Mouse (Mus musculus) gastrocnemius, postnatal 10 days (tissue): ENCODE measurements around the gene Arpc4. TPM values are rescaled to one million over a fixed set of nuclear protein-coding genes. Genes with fewer than 3 reads are reported as not detected.

Source experiments
- DNase-seq: peaks from one replicate; pipeline ENCODE4 v3.0.0; 2021; ENCODE audit warnings: mixed read lengths
- total RNA-seq, 2 experiments: library from RNA; stranded (reverse); gene quantifications; 2 replicates each; pipeline ENCODE4 v1.2.3; 2021

Arpc4 gene
- total RNA-seq, 2 experiments from 2014 or later, result 86.3 to 94.5 TPM

GRCm38 (mm10) chr6:113364518-113365135, 13.3 kb upstream of the Arpc4 start:
- DNase-seq, result no peak

- DNase-seq, result no peak
Observed at GRCm38 (mm10) chr6:113366639-113367038, 11.3 kb upstream of the Arpc4 start.

- no peak for DNase-seq
Observed at GRCm38 (mm10) chr6:113367574-113367973, 10.3 kb upstream of the Arpc4 start.

- DNase-seq, result no peak
Observed at GRCm38 (mm10) chr6:113368124-113368523, 9.8 kb upstream of the Arpc4 start.

DNA sequence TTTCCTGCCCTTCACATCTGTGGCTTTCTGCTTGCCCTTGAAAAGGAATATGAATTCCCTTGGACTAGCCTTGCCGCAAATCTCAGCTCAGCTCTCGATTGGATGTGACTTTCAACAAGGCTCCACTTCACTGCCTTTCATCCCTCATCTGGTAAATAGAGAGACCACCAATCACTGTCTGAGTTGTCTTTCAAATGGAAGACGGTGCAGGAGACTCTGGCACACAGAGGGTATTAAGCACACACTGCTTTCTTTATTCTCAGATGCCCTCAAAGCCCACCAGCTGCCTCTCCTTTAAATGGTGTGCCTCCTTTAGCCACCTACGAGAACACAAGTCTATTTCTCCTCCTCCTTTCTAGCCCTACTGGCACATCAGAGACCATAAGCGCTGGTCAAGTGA, 9.3 kb upstream of the Arpc4 start:
- no peak for DNase-seq

GRCm38 (mm10) chr6:113370194-113370929, 7.6 kb upstream of the Arpc4 start:
- no peak for DNase-seq

DNA sequence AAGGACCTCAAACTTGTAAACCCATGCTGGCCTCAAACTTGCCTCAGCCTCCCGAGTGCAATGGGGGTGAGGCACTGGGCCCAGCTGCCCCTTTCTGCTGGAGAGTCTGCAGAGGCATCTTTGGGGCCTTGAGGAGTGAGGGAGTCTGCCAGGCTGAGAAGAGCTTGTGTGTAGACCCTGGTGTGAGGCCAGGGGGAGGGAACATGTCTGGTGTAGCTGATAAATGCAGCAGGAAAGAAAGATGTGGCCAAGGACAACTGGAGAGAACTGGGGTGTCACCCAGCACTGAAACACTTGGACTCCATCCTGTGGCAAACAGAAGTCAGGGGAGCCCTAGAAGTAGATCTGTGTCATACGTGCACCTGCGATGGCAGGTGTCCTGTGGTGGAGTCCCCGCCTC, 4.4 kb upstream of the Arpc4 start:
- no peak for DNase-seq

DNA sequence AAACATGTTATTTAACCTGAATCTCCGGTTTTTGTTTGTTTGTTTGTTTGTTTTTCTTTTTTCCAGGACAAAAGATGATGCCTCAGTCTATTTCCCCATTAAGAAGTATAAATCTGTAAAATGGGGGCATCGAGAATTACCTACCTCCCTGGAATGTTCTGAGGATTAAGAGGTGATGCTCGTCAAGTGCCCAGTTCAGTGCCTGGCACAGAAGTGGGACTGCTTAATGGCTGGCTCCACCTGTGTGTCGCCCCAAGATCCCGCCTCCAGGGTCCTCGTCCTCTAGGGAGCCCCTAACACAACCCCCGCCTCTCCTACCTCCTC, 781 bp upstream of the Arpc4 start:
- no peak for DNase-seq

- DNase-seq, result no peak
Observed at GRCm38 (mm10) chr6:113379246-113379645, 1.3 kb downstream of the Arpc4 start.

- DNase-seq, result no peak
Observed at GRCm38 (mm10) chr6:113380480-113380879, 2.6 kb downstream of the Arpc4 start.

GRCm38 (mm10) chr6:113384351-113384927, 6.5 kb downstream of the Arpc4 start:
- DNase-seq, result no peak

GRCm38 (mm10) chr6:113385160-113385714, 7.3 kb downstream of the Arpc4 start:
- DNase-seq, result no peak

GRCm38 (mm10) chr6:113386025-113386424, 8.1 kb downstream of the Arpc4 start:
- no peak for DNase-seq

- no peak for DNase-seq
Observed at GRCm38 (mm10) chr6:113388960-113389359, 11.0 kb downstream of the Arpc4 start, which contains the start of gene Ttll3. TSS of gene Ttll3 (plus strand) at chr6:113389260.

GRCm38 (mm10) chr6:113390715-113391114, 12.8 kb downstream of the Arpc4 start:
- no peak for DNase-seq

DNA sequence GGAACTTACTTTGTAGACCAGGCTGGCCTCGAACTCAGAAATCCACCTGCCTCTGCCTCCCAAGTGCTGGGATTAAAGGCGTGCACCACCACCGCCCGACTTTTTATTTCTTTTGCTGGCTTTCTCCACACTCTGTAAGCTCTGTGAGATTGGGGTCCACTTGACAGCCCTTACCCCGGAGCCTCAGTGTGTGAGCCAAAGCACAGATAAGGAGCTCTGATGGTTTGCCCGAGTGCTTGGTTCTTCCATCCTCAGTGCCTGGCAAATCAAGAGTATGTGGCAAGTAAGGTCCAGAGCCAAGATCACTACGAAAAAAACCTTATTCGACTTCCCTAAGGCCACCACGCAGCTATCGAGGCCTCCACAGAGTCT, 14.1 kb downstream of the Arpc4 start:
- DNase-seq, result no peak

- peak; percentile 58 for DNase-seq
Observed at GRCm38 (mm10) chr6:113392387-113393071, 14.6 kb downstream of the Arpc4 start.

DNA sequence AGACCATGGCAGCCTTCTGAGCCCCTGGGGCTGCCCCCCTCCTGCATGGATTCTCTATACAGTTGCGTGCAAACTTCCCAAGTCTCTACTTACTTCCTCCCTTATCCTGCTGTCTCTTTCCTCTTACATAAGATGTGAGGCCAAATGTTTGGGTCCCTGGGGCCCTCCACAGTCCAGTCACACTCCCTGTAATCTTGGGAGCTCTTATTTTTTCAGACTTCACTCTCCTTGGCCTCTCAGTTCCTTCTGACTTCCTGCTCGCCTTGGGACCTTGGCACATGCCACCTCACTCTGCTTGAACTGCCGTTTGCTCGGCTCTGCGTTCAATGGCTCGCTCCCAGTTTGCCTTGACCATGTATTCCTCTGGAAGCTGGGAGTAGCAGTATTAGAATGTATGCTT, 16.0 kb downstream of the Arpc4 start:
- no peak for DNase-seq

GRCm38 (mm10) chr6:113394811-113395210, 16.9 kb downstream of the Arpc4 start:
- DNase-seq, result no peak

- no peak for DNase-seq
Observed at GRCm38 (mm10) chr6:113395501-113395900, 17.6 kb downstream of the Arpc4 start.

DNA sequence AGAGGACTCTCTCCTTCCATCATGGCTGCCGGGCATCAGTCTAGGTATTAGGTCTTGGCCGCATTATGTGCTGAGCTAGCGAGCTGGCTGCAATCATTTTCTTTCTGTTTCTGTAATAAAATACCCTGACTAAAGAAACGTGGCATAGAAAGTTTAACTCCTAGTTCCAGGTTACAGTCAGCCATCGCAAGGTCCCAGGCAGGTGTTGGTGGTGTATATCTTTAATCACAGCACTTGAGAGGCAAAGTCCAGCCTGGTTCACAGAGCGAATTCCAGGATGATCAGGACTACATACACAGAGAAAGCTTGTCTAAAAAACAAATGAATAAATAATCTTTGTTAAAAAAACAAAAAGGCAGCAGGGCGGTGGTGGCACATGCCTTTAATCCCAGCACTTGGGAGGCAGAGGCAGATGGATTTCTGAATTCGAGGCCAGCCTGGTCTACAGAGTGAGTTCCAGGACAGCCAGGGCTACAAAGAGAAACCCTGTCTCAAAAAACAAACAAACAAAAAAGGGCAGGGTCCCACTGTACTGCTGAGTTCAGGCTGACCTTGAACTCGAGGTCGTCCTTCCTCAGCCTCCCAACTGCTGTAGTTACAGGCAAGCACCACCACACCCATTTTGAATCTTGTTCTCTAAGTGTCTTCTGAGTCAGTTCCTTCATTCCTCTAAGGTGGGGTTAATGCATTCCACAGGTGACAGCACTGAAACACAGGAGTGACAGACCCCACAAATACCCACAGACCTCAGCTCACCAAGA, 18.5 kb downstream of the Arpc4 start:
- no peak for DNase-seq

DNA sequence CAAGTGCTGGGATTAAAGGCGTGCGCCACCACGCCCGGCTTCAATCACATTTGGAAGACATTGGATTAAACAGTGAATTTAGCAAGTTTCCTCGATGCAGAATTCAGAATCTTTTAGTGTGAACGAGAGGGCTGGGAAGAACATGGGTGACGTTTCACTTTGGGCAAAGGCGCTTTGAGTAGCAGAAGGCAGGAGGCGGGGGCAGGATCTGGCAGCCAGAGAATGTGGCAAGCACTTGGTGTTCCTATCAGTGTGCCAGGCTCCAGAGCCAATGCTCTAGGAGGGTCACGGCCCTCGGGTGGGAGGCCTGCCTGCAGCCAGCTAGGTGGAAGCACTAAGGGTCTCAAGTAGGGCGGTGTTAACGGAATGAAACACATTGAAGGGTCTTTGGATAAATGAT, 24.2 kb downstream of the Arpc4 start:
- DNase-seq, result no peak
